Mouse (Mus musculus): ENCODE data around the gene Cox11.
A peak's percentile ranks its signal among the peaks of the same experiment; 100 is the strongest.

Gene Cox11

DNA sequence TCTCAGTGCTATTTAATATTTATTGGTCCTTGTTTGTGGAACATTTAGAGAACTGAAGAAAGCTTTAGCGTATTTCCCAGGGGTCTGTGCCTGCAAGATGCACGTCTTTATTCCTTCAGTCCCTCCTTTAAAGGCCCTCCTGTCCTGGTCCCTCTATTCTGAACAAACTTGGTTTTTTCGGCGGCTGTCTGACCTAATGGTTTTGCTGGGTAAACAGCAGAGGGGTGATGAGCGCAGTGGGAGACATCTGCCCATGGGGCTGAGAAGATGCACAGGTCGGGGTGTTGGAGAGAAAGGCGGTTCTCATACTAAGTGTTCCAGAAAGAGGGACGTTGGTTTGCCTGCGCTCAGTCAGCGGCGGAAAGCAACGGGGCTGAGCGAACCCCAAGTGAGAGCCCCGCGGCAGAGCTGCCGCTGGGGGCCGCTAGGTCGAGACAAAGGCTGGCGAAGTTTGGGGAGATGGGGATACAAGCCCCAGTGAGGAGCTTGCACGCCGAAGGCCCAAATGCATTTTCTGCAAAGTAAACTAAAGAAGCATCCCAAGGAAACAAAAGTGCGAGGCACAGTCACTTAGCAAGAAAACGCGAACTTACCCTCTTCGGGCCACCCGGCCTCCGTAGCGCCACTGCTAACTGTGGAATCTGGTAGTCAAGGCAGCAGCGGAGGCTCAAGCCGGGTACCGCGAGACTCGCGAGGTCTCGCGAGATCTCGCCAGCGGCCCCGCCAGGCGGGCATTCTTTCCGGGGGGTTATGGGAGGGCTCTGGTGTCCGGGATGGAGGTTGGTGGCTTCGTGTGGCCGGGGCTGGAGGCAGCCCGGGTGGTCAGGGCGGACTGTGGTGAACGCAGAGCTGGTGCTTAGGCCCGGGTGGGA lies at the start of gene Cox11, which contains the start of gene Stxbp4:
TSS of gene Cox11 (plus strand) at position 734 of the 872 bp plus-strand sequence.
TSS of gene Stxbp4 (minus strand) at position 645 of the 872 bp plus-strand sequence.
- peak; percentile 93 for DNase-seq

DNA sequence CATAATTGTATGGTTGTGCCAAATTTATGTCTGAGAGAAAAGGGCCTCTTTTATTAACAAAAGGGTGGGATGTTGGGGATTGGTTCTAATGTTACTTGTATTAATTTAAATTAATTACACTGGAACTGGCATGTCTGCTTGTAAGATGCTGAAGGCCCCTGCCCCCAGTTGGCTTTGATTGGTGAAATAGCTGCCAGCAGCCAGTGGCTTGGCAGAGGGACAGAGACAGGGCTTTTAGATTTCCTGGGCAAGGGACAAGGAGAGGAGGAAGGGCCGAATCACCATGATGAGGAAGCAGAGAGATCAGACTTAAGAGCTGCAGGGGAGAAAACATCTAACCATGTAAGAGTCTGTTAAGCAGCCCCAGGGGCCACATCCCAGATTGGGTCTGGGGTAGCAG lies 47.0 kb upstream of the Cox11 start:
- DNase-seq = no peak

DNA sequence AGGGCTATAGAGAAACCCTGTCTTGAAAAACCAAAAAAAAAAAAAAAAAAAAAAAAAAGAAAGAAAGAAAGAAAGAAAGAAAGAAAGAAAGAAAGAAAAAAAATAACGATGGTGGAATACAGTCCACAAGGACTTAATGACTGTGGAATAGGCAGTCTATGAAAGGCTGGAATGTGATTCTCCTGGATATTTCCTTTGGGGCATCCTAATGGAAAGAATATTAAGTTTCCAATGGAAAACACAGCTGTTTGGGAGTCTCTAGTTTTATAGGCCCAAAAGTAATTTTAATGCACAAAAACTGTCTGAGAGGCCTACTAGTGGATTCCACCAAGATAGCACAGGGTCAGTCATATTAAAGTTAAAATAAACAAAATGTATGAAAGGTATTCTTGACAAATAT lies 42.1 kb upstream of the Cox11 start:
- DNase-seq = no peak

DNA sequence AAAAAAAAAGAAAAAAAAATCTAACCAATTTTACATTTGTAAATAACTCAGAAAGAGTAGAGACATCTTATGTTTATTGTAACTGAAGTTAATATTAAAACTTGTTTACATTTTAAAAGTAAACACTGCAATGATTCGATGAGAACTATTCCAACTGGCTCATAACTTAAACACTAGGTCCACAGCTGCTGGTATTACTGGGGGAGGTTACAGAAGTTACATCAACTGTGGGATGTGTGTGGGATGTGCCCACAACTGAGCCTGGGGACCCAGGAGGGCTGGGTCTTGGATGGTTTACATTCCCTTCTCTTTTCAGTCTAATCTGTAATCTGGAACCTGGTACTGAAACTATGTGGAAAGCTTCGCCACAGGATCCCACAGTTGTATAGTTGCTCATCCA lies 34.9 kb upstream of the Cox11 start:
- DNase-seq = no peak

DNA sequence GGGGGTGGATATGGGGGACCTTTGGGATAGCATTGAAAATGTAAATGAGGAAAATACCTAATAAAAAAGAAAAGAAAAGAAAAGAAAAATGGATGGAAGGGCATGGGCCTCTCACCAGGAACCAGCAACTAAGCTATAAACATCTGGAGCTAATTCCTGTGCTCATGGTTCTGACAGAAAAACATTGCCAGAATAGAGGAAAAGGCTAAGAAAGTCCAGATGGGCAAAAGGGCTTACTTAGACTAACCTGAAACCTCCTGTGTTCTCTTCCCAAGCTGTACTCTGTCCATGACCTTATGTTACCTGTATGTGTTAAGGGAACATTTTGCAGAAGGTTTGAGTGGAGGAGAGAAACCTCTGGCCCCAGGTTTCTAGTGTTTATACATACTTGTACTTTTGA lies 25.9 kb upstream of the Cox11 start:
- no peak for DNase-seq

DNA sequence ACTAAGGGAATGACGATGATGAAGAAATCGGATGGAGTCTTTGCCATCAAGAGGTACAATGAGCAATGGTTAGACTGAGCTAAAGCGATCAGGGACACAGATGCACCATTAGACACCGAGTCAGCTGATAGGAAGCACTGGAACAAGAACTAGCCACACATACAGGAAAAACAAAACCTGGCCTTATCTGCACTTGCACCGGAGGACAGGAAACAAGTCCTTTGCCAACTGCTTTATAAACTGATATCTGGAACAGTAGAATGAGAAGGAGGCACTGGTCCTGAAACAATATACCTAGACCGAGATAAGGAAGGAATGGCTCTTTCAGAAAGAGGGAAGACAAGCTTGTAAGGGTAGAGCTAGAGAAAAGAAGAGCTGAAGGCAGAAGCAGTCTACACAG lies 23.2 kb upstream of the Cox11 start:
- no peak for DNase-seq

DNA sequence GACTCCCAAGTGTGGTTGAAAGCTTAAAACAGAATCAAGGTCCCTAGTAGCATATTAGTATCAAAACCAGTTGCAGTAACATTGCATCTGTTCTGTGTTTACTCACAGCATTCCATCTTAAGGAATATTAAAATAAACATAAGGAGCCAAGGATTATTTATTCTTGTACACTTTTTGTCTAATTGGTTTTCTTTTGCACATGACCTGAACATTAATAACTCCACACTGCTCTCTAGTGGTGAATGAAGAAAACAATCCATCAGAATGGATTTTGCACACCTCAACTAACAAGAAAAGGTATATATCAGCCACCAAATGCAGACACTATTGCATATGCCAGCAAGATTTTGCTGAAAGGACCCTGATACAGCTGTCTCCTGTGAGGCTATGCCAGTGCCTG lies 21.5 kb upstream of the Cox11 start:
- no peak for DNase-seq

DNA sequence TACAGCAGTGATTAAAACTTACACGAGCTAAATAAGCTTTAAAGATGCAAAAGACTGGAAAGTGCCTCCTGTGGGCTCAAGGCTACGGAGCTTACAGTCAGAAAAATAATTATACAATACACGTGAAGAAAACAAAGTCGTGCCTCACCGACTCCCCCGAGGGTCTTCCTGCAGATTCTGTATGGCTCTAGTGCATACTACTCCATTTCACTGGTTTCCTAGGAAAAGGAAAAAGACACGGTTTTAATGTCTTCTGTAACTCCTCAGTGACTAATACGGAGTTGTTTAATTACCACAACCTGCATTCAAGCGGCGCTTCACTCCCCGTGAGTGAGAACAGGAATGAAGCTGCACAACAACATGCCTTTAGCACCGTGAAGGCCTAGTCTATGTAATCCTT lies 15.9 kb upstream of the Cox11 start:
- DNase-seq = no peak

DNA sequence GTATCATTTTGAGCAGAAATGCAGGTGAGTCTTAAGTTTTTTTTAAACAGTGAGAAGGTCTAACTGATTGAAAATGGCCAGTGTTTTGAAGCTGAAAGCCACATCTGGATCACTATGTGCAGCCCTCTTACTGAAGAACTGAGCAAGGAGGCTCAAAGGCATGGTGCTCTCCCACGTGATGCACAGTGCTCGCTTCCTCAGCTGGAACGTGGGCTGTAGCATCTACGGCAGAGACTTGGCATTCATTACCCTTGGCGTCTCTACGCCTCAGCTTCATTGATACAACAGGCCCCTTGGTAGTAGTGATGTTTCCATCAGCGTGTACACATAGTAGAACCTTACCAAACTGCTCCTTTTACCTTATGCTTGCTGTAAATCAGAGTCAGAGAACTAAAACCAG lies 15.5 kb upstream of the Cox11 start:
- DNase-seq = no peak

DNA sequence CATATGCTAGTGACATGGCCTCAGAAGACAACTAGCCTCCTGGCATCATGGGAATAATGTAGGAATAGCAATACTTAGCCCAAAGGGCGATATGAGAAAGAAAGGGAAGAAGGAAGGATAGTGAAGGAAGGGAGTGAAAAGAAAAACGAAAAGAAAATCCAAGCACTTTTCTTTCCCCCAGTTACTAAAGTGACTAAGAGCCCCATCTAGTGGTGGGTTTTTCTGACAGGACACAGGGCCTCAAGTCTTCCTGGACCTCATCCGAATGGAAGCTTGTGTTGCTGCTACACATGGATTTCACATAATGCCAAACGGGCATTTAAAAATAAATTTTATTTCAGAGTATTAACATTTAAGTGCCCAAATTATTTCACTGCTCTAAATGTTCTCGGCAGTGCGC lies 14.5 kb upstream of the Cox11 start:
- DNase-seq = no peak

DNA sequence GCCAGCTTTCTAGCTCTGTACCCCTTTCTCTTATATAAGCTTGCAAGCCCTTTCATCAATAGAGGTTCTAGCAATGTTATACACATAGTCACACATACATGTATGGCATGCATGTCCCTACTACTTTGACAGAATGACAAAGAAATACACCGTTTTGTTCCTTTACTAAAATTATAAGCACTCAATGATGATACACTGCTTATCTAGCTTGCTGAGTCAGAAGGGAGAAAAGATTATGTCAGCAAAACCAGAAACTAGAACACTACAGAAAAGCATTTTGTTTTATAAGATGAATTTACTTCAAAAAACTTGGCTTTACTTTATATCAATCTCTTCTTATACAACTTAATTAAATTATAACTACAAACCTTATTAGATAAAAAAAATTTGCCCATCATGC lies 12.8 kb upstream of the Cox11 start:
- DNase-seq = no peak

DNA sequence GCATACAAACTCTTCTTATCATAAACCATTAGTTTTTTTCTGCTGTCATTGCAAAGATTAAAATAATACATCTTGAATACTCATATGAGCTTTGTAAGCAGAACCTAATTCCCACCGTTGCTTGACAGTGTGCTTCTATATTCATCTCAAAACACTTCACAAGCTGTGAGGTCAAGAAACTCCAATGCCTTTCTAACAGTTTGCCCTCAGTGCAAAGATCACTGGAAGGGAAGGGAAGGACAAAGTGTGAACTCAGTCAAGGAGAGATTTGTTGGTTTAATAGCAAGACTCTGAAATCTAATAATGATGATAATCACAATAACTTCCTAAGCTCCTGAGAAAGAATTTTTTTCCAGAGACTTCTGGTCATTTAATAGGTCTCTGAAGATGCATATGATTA lies 10.2 kb upstream of the Cox11 start:
- no peak for DNase-seq

DNA sequence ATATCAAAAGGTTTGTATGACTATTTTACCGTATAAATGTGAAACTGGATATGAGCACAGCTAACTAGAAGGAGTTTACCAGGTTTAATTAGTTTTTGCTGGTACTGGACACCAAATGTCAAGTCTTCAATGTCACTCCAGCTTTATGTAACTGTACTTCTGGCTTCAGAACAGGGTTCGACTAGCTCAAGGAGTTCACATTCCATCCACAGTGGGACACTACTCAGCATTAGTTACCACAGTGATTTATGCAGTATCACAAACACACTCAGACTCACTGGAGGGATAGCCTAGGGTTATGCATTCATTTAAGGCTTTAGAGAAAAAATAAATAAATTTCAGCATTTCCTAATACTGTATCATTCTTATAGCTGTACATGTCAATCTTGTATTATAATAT lies 5.5 kb upstream of the Cox11 start:
- peak; percentile 56 for DNase-seq

DNA sequence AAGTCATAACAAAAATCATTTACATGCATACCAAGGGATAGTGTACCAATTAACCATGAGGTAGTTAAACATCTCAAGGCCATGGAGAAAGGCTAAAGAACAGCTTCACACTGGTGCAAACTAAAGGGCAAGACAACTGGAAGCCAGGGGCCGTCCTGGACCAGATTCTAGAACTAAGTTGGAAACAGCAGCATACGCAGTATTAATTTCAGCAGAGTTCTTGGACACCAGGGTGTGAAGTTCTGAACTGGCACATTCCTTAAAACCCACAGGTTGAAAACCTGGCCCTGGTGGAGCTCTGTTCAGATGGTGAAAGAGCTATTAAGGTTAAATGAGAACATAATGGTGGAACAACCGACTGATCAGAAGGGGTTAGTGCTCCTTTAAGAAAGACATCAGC lies 3.3 kb upstream of the Cox11 start:
- peak; percentile 33 for DNase-seq

DNA sequence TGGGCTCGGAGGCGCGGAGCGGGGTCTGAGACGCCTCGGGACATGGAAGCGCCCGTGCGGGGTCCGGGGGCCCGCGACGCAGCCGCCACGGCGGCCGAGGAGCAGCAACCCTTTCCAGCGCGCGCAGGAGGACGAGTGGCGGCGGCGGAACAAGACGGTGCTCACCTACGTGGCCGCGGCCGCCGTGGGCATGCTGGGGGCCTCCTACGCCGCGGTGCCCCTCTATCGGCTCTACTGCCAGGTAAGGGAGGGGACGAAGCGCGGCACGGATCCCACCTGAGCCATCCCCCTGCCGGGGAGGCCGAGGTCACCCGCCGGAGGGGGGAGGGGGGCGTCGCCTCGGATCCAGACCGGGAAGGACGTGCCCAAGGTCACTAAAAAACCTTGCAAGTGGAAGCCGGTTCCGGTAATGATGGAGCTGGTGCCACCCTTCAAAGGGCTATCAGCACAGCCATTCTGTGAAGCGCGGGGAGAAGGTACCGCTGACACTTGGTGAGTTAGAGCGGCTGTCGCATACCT lies 398 bp downstream of the Cox11 start:
- peak; percentile 59 for DNase-seq

DNA sequence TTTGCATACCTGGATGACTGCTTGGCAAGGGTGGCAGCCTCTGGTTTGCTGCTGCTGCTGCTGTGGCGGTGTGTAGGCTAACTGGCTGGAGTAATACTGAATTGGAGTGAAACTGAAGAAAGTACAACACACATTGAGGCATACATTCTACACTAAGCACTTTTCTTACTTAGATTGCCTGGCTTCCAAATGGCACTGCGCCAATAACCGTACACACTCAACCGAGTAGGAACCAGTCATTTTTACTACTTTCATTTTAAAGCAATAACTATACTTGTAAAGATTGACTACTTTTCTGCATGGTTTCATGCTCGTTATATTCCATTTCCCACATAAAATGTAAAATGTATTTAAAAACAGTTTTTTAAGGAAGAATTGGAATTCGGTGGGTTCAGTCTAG lies 11.8 kb downstream of the Cox11 start:
- DNase-seq = no peak

DNA sequence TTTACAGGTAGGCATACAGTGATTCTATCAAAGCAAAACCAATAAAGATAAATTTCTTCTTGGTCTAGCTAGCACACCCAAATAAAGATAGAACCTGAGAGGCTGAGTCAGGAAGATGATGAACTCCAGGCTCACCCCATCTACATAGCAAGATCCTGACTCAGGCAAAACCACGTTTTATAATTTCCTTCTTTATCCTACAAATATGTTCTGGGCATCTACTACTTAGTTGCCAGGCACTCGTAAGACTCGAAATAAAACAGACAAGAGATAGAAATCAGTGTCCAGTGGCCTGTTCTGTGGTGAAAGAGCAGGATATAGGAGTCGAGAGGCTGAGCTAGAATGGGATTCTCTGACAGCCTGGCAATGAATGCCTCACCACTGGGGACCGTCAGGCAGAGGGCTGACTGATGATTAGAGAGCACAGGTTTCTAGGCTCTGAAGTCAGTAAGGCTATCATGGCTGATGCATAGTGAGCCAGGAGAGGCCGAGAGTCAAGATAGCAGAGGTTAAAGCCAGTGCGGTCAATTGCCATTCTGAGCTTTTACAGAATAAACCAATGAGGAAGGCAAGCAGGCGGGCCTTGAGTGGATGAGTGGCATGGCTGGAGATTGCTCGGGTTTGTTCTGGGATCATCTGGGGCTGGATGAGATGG lies 12.4 kb downstream of the Cox11 start:
- DNase-seq = no peak

DNA sequence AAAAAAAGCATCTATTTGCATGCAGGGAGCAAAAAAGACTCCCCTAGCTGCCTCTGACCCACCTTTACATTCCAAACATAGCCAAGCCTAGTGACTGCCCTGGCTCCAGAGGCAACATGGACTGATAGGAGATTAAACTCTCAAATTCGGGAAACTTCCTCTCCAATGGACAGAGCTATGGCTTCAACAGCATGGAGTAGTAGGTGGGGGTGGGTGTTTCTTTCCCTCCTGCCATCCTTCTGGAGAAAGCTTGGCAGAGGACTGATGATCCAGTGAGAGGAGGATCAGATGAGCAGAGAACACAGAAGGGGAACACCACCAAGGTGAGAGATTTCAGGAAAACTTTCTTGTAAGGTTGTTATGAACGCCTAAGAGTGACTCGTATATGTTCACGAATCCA lies 14.6 kb downstream of the Cox11 start:
- DNase-seq = no peak

DNA sequence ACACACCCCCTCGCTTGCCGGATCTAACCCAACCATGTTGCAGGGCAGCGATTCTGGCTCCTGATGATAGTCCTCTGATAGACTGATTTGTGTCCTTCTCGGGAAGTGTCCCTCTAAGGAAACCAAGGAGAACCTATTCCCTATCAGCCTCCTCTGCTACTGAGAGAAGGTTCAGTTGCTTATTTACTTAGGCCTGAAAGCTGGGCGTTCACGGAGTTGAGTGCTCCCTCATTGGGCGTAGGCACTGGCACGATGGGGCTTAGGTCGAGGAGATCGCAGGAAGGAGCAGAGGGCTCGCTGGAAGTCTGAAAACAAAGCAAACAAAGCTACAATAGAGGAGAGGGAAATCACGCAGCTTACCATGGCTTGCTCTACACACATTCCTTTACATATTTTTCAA lies 19.6 kb downstream of the Cox11 start:
- DNase-seq = no peak

DNA sequence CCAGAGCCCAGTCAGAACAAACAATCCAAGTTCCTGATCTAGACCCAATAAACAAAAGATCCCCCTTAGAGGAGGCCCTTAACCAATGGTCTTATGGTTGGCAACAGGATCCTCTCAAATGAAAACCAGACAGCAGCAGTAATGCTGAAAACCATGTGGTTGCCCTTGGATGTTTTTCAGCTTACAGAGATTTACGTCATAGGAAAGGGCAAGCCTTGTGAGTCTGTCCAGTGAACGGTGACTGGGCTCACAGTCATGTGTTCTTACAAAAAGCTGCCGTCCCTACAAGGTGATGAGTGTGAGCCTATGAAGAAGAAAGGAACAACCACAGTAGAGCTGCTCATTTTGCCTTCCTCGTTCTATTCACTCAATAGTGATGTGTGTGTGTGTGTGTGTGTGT lies 22.7 kb downstream of the Cox11 start:
- no peak for DNase-seq

DNA sequence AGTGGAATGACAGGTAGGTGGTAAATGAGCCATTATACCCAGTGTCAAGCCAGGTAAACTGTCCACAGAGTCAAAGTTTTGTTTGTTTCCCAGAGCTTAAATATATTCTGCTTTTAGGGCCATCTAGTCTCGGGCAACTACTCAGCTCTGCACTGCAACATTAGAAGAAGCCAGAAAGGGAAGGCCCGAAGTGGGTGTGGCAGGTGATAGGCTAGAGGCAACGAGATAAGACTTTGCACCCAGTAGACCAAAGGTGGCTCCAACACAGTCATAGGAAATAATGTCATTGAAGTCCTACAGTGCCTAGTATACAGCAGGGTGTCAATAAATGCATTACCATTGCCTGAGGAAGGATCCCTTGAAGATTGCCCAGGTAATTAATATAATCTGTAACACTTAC lies 25.1 kb downstream of the Cox11 start:
- no peak for DNase-seq

DNA sequence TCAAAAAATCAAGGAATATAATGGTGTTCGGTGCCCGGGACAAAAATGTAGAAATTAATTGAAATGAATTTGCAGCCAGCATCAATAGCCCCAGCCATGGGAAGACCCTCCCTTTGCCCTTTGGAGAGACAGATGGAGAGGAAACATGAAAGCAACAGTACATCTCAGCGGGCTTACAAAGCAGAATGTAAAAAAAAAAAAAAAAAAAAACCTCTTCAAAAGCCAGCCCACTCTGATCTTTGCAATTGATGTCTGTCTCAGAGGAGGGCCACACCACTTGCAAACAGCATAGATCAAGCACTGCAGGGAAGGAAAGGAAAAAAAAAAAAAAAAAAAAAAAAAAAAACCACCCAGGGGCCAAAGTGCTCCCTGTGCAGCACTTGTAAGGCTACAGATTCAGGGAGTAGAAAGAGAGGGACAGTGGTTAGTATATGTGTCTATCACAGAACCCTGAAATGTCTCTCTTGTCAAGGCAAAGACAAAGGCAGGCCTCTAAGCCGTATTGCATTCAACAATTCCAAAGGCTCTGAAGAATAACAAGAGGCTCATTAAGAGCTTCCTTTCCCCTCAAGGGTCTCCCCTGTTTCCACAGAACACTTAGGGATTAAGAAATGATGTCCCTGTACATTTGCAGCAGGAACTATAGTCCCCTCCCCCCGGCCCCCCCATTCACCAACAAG lies 25.8 kb downstream of the Cox11 start:
- no peak for DNase-seq

DNA sequence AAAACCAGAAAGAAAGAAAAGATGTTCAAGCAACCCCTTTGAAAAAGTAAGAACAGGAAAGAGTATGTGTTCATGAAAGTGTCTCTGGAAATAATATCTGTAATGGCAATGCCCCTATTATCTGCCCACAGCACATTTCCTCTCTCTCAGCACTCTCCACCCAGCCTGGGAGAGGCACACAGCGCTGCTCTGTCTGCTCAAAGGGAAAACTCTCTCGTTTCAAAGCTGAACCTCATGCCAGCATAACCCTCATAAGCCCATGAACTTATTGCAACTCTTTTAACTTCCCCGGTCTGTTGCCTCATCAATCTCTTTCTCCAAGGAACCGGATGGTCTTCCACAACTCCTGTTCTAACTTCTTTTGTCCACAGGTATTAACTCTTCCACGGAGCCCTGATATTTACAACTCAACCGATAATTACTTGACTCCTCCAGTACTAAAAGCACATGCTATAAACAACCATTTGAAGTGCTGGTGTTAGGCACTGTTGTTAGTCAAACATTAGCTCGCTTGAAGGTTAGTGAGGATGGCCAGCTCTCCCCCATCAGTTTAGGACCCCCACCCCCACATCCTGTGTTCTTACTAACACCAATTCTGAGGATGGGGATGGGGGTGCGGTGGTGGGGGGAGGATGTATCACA lies 26.5 kb downstream of the Cox11 start:
- no peak for DNase-seq

Measured in kidney, adult 11 months (tissue).